Mouse (Mus musculus): ENCODE measurements around the gene Cdc34. TPM values are rescaled to one million over a fixed set of nuclear protein-coding genes. Genes with fewer than 3 reads are reported as not detected.

The Cdc34 gene
- total RNA-seq, 2 experiments from 2014 or later, result 69.2 to 169 TPM

- ATAC-seq (replicated peaks; ENCODE audit: poor library complexity), result 0 out of 2 replicates have a peak, but pooled peaks have one; percentile 14
Observed at GRCm38 (mm10) chr10:79670071-79670888, 11.7 kb upstream of the Cdc34 start.

DNA sequence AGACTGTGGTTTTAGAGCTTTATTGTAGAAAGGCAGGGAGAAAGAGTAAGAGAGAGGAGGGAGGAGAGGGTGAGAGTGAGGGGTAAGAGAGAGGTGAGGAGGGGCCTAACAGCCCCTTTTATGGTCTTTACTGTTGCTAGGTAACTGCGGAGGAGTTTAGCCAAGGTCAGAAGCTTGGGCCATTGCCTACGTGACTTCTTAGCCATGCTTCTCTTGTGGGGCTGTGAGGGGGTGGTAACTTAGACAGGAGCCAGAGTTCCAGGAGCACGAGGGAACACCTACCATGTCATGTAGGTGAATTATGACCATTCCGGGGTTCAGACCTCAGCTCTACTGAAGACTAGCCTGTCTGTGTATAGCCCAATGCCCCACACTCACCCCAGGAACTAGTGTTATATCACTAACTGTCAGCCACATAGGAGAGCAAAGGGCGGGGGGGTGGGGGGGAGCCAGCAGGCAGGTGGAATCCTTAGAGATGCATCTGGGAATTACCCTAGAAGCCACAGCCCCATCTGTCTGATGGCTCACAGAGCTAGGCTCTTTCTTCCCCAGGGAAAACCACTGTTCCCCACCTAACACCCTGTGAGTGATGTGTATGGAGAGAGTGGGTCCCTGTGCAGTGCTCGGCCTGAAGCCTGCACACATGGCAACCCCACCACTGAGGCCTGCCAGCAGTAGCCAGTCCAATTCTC lies 10.5 kb upstream of the Cdc34 start:
- ATAC-seq (replicated peaks; ENCODE audit: poor library complexity), result no peak

DNA sequence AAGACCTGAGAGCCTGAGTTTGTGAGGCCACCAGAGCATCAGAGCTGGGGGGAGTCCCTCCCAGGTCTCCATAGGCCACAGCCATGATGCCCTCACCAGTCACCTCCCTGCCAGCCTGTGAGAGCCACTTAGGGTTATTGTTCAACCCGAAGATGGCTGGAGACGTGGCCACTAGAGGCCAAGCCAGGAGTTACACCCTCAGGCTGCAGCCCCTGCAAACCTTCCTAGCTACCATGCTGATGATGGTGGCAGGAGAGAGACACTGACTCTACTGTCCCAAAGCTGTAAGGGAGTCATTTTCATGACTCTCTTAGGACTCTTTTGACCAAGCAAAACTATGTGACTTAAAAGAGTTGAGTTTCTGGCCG lies 9.9 kb upstream of the Cdc34 start:
- no peak for ATAC-seq (replicated peaks; ENCODE audit: poor library complexity)

DNA sequence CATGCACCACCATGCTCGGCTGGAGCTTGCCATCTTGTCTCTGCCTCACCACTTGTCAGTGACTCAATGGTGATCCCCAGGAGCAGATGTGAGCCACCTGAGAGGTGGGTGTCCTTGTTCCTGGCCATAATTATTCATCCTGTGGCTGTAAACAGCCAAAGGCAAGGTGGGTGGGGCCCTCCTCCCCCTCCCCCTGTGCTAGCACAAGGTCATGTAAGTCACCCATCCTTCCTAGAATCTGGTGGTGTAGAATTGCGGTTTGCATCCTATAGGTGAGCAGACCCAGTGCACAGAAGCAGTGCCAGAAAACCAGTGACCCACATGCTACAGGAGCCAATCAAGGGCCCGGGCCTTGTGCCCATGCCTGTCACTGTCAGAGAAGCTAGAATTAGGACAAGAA lies 8.9 kb upstream of the Cdc34 start:
- no peak for ATAC-seq (replicated peaks; ENCODE audit: poor library complexity)

- no peak for ATAC-seq (replicated peaks; ENCODE audit: poor library complexity)
Observed at GRCm38 (mm10) chr10:79675346-79676035, 6.5 kb upstream of the Cdc34 start.

GRCm38 (mm10) chr10:79680606-79681495 lies 1.1 kb upstream of the Cdc34 start:
- ATAC-seq (replicated peaks; ENCODE audit: poor library complexity), result 0 out of 2 replicates have a peak, but pooled peaks have one; percentile 0

- ATAC-seq (replicated peaks; ENCODE audit: poor library complexity), result no peak
Observed at GRCm38 (mm10) chr10:79682551-79682915, 538 bp downstream of the Cdc34 start.

GRCm38 (mm10) chr10:79682916-79683582 lies 1.1 kb downstream of the Cdc34 start:
- ATAC-seq (replicated peaks; ENCODE audit: poor library complexity), result peak; percentile 30

DNA sequence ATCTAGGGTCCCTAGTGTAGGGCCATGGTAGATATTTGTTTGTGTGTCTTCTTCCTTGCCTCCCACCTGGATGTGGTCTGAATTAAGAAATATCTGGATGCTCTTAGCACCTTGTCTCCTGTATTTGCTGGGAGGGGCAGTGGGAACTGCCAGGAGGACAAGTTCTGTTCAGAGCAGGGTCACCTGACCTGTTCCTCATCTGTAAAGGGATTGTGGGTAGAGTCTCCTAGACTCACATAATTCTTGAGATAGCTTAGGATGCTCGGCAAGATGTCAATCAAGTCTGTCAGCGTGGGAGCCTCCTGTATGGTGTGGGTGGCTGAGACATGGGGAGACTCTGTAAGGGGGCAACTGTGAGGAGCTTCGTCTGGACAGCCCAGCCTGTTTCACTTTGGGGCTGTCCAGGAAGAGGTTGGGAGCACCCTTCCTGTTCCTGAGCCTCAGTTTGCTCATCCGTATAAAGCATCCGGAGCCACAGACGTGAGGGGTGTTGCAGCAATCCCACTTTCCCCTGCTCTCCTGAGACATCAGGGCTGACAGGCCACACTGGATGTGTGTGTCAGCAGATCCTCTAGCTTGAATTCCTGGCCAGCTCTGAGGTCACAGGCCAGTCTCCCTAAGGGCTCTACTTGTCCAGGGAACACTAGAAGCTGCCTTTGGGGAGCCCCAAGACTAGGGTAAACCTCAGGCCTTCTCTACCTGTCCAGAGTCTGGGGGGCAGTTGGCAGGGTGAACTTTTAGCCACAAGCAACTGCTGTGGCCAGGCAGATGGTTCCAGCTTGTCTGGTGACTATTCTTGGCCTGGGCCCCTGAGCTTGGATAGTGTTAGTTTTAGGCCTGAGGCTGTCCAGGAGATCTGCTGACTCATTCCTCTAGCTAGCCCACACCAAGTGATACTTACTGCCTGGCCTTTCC lies 2.0 kb downstream of the Cdc34 start:
- ATAC-seq (replicated peaks; ENCODE audit: poor library complexity), result no peak

GRCm38 (mm10) chr10:79684770-79685600 lies 3.0 kb downstream of the Cdc34 start:
- ATAC-seq (replicated peaks; ENCODE audit: poor library complexity), result no peak

DNA sequence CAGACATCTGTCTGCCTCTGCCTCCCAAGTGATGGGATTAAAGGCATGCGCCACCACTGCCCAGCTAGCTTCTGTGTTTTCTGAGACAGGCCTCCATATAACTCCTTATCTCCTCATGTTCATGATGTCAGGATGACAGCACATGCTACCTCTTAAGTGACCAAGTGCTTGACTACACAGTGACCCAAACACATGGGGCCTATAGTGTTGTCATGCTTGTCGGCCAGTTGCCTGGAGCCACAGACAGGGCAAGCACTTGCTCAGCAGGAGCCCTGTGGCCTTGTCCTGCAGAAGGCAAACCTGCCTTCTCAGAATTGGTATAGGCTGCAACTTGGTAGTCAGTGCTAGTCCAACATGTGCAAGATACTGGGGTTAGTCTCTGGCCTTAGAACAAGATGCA lies 4.2 kb downstream of the Cdc34 start:
- no peak for ATAC-seq (replicated peaks; ENCODE audit: poor library complexity)

DNA sequence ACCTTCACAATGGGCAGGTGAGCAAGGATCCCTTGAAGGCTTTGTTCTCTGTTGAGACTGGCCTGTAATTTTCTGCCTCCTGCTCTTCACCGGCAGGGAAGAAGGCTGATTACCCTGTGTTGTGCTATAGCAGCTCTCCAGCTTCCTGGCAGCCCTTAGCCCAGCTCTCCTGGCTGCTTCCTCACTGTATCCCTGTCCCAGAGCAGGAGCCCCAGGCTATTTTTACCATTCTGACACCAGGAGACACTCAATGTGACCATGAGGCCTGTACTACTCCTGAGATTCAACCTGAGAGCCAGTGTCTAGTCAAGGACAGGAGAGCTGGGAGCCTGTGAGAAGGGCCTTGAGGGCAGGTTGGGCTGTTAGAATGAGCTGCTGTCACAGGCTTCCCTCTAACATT lies 4.7 kb downstream of the Cdc34 start:
- ATAC-seq (replicated peaks; ENCODE audit: poor library complexity), result no peak

DNA sequence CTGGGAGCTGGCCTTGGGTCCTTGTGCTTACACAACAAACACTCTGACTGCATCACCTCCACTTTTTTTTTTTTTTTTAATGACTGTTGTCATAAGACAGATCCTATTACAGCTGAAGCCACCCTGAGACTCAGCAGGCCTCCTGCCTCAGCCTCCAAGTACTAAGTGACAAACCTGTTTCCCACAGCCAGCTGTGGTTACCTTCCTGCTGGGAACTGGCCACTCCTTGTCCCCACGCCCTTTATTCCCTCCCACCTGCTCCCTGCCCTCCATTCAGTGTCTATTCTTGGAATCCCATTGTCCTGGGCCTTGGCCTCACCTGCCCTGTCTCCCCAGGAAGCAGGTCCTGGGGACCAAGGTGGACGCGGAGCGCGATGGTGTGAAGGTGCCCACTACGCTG lies 5.5 kb downstream of the Cdc34 start:
- ATAC-seq (replicated peaks; ENCODE audit: poor library complexity), result no peak

GRCm38 (mm10) chr10:79688720-79689119 lies 6.7 kb downstream of the Cdc34 start, which contains the start of gene Gzmm:
Gzmm (plus strand) TSS chr10:79689020.
- ATAC-seq (replicated peaks; ENCODE audit: poor library complexity), result no peak

DNA sequence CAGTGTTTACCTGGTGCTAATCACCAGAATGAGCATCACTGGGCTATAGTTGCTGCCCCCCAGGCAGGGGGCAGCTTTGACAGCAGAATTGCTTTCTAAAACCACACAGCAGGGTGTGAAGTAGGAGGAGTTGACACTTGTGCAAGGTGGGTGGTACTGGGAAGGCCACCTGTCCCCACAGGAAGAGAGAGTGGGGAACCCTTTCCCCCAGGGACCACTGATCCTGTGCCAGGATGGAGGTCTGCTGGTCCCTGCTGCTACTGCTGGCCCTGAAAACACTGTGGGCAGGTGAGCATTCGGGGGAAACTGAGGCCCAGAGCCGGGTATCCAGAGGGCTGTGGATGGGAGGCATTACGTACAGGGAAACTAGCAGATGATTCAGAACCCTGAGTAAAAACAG lies 7.2 kb downstream of the Cdc34 start:
- no peak for ATAC-seq (replicated peaks; ENCODE audit: poor library complexity)

DNA sequence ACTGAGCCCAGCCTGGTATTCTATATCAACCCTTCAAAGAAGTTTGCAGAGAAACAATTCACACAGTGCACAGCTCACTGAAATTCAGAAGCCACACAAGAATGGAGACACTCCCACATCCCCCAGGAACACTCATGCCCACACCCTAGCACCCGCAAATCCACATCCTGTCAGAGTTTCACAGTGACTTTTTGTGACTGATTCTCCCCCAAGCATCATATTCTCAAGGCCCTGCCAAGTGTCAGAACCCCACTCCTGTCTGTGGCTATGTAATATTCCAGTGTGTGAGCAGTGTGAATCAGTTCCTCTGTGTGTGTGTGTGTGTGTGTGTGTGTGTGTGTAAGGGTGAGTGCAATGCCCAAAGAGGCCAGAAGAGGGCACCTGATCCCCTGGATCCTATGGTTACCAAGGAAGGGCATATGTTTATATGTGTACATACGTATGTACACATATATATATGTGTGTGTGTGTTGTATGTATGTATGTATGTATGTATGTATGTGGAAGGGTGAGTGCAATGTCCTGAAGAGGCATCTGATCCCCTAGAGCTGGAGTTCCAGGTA lies 10.1 kb downstream of the Cdc34 start:
- ATAC-seq (replicated peaks; ENCODE audit: poor library complexity), result 0 out of 2 replicates have a peak, but pooled peaks have one; percentile 11

GRCm38 (mm10) chr10:79693580-79694378 lies 11.8 kb downstream of the Cdc34 start:
- no peak for ATAC-seq (replicated peaks; ENCODE audit: poor library complexity)

Data from megakaryocyte progenitor cell, adult 5-6 weeks (primary cell).